Mouse (Mus musculus) midbrain, embryonic 15.5 days (tissue): Measurements from ENCODE around the gene Gprc5a. TPM values are rescaled to one million over a fixed set of nuclear protein-coding genes. Genes with fewer than 3 reads are reported as not detected.

Source experiments
- ATAC-seq: fragments of 200-750 bp; cut with Nextera tagmentation; replicated peaks from 2 replicates; pipeline ENCODE4 v1.8.0; 2017; ENCODE audit warnings: moderate TSS enrichment
- H3K27ac ChIP-seq: fragments of 300-500 bp; sonication (generic); 2 replicates; pipeline ENCODE4 v1.5.1; 2015; ENCODE audit warnings: mild to moderate bottlenecking, inconsistent platforms
- H3K27me3 ChIP-seq: fragments of 300-500 bp; sonication (generic); replicated peaks from 2 replicates; pipeline ENCODE4 v1.6.1; 2015; ENCODE audit warnings: inconsistent platforms
- H3K36me3 ChIP-seq: fragments of 300-500 bp; sonication (generic); replicated peaks from 2 replicates; pipeline ENCODE4 v1.6.1; 2015; ENCODE audit warnings: inconsistent platforms
- H3K4me1 ChIP-seq: fragments of 300-500 bp; sonication (generic); 2 replicates; pipeline ENCODE4 v1.6.1; 2015; ENCODE audit warnings: inconsistent platforms
- H3K4me2 ChIP-seq: fragments of 300-500 bp; sonication (generic); 2 replicates; pipeline ENCODE4 v1.6.1; 2015; ENCODE audit warnings: inconsistent platforms, mild to moderate bottlenecking, moderate library complexity
- H3K4me3 ChIP-seq: fragments of 300-500 bp; sonication (generic); 2 replicates; pipeline ENCODE4 v1.5.1; 2015; ENCODE audit warnings: mild to moderate bottlenecking, inconsistent platforms
- H3K9ac ChIP-seq: fragments of 300-500 bp; sonication (generic); 2 replicates; pipeline ENCODE4 v1.6.1; 2015; ENCODE audit warnings: mild to moderate bottlenecking, inconsistent platforms
- H3K9me3 ChIP-seq: fragments of 300-500 bp; sonication (generic); 2 replicates; pipeline ENCODE4 v1.6.1; 2016; ENCODE audit warnings: inconsistent platforms
- WGBS: fragments of 180-500 bp; shearing (Covaris S2); methylation state at CpG from one replicate; pipeline ENCODE4 v1.1.7; 2015; ENCODE audit warnings: mixed read lengths; 5-methylcytosine and 5-hydroxymethylcytosine counted together
- polyA plus RNA-seq: library from polyadenylated mRNA; unstranded; fragments of >200 nt; fragmentation: Nextera tagmentation; extraction: Ambion mirVana; gene quantifications from 2 replicates; pipeline ENCODE4 v1.2.1, GENCODE M21; 2015

The Gprc5a gene
- polyA plus RNA-seq: 0.40 and 0.65 TPM in 2 replicates

DNA sequence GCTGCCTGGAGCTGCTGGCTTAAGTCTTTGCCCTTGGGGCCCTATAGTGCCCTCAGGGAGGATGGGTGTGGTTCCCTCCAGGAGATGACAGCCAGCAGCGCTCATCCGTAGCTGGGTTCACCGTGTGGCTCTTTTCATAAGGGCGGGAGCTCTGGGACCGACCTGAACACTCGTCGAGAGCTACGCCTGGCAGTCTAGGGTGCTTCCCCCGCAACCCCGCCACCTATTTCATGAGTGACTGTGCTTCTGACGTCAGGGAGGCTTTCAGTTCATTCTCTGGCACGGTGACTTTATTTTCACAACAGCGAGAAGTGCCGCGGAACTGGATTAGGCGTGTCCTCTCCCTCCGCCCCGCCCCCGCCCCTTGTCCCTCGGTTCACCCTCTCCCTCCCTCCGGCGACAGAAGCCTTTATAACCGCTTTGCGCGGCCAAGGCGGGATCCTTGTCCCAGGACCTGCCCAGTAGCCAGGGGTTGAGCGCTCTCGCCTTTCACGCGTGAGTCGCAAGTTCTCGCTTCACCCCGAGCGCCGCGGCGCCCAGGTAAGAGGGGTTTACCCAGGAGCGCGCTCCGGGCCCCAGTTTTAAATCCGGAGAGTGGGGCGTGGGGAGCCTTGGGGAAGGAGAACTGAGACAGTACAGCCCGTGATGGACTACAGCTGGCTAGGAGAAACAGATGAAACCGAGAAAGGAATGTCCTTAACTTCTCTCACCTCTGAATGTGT lies at the start of gene Gprc5a:
Gprc5a (plus strand) TSS at position 416 of the 722 bp plus-strand sequence.
- H3K4me3 ChIP-seq: peak within 1 kb of the TSS; percentile 42
- peaks cover 13% of the 10 kb centered on the region for H3K27me3 ChIP-seq
- 1% methylated on average over 44 of the region's 44 CpGs for WGBS
- H3K4me2 ChIP-seq: peak within 1 kb of the TSS; percentile 84
- peak within 1 kb of the TSS; percentile 26; the same call in 1 of the 2 replicates for H3K9ac ChIP-seq
- H3K9me3 ChIP-seq: no peaks in the 10 kb centered on the region
- no peaks in the 10 kb centered on the region for H3K36me3 ChIP-seq
- no peak within 1 kb of the TSS for H3K27ac ChIP-seq
- H3K4me1 ChIP-seq: peaks cover 11% of the 10 kb centered on the region
- ATAC-seq: peak; percentile 42; the same call in 1 of the 2 replicates

DNA sequence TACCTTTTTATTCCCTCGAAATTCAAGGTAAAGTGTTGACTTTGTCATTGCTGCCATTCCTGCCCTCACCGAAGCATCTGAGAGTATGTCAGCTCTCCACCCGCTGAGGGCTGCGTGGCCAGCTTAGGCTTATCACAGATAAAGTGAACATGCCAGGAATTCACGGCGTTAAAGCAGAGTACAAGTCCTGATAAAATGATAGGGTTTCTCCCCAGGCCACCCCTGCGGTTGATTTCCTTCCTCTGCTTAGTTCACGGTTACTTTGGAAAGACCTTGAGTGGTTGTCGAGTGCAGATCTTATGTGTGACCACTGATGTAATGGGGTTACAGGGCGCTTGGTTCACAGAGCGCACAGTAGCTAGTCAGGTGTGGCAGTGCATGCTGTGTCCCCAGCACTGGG lies 48.2 kb upstream of the Gprc5a start:
- 97% methylated on average over 11 of the region's 11 CpGs for WGBS
- no peak for ATAC-seq
- H3K36me3 ChIP-seq: peaks cover 78% of the 10 kb centered on the region

GRCm38 (mm10) chr6:135019564-135019963 lies 45.9 kb upstream of the Gprc5a start:
- H3K4me3 ChIP-seq: no peak overlapping the region
- ATAC-seq: no peak
- no peaks in the 10 kb centered on the region for H3K4me1 ChIP-seq
- H3K36me3 ChIP-seq: peaks cover 89% of the 10 kb centered on the region
- H3K4me2 ChIP-seq: no peak overlapping the region
- H3K9ac ChIP-seq: no peak overlapping the region
- H3K27ac ChIP-seq: no peak overlapping the region
- H3K9me3 ChIP-seq: no peaks in the 10 kb centered on the region
- 86% methylated on average over 10 of the region's 10 CpGs for WGBS
- H3K27me3 ChIP-seq: no peaks in the 10 kb centered on the region

More for the DNA sequence above, 48.2 kb upstream of the Gprc5a start:
- Histone ChIP-seq H3K4me1 (peaks cover 5% of the 10 kb centered on the region), H3K4me3 (no peak overlapping the region), H3K4me2 (no peak overlapping the region), H3K27ac (no peak overlapping the region), H3K27me3 (no peaks in the 10 kb centered on the region), H3K9me3 (no peaks in the 10 kb centered on the region), H3K9ac (no peak overlapping the region)

- H3K9me3 ChIP-seq: no peaks in the 10 kb centered on the region
- H3K4me2 ChIP-seq: no peak overlapping the region
- peaks cover 80% of the 10 kb centered on the region for H3K36me3 ChIP-seq
- H3K4me1 ChIP-seq: no peaks in the 10 kb centered on the region
- ATAC-seq: no peak
- WGBS: 93% methylated on average over 3 of the region's 3 CpGs
- H3K27me3 ChIP-seq: no peaks in the 10 kb centered on the region
- no peak overlapping the region for H3K4me3 ChIP-seq
- no peak overlapping the region for H3K9ac ChIP-seq
- H3K27ac ChIP-seq: no peak overlapping the region
Measured at GRCm38 (mm10) chr6:135021633-135022032, 43.8 kb upstream of the Gprc5a start.

- Histone ChIP-seq H3K9ac (no peak overlapping the region), H3K4me2 (no peak overlapping the region), H3K4me1 (no peaks in the 10 kb centered on the region), H3K27me3 (no peaks in the 10 kb centered on the region), H3K4me3 (no peak overlapping the region), H3K36me3 (peaks cover 63% of the 10 kb centered on the region), H3K9me3 (no peaks in the 10 kb centered on the region), H3K27ac (no peak overlapping the region)
- ATAC-seq: no peak
- 93% methylated on average over 14 of the region's 14 CpGs for WGBS
Measured at GRCm38 (mm10) chr6:135023379-135023778, 42.1 kb upstream of the Gprc5a start.

DNA sequence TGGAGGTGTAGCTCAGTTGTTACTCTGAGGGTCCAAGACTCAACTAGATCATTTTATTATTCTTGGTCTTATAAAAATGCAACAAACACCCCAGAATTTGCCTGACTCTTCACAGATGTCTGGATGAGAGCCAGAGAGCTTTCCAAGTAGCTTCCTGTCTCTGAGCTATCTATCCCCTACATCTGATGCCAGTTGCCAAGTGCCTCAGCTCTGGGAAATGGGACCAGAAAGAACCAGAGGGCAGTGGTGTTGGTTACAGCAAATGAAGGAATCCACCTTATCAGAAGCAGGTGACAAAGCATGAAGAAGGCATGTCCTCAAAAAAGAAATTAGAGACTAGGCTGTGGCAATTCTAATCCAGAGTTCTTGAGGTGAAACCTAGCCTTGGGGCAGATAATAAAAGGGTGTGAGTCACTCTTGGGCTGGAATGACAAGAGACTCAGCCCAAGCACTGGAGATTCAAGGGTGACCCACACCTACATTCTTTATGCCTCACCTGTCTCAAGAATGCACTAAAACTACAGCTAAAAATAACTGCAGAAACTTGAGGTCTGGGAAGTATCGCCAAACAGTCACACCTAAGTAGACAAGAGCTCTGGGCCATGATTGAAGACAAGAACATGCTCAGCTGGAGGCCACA lies 40.5 kb upstream of the Gprc5a start:
- H3K9me3 ChIP-seq: no peaks in the 10 kb centered on the region
- H3K4me2 ChIP-seq: no peak overlapping the region
- H3K4me3 ChIP-seq: no peak overlapping the region
- ATAC-seq: no peak
- no peaks in the 10 kb centered on the region for H3K4me1 ChIP-seq
- H3K27me3 ChIP-seq: no peaks in the 10 kb centered on the region
- WGBS: 91% methylated on average over 1 of the region's 1 CpGs
- no peak overlapping the region for H3K27ac ChIP-seq
- H3K9ac ChIP-seq: no peak overlapping the region
- H3K36me3 ChIP-seq: peaks cover 49% of the 10 kb centered on the region

DNA sequence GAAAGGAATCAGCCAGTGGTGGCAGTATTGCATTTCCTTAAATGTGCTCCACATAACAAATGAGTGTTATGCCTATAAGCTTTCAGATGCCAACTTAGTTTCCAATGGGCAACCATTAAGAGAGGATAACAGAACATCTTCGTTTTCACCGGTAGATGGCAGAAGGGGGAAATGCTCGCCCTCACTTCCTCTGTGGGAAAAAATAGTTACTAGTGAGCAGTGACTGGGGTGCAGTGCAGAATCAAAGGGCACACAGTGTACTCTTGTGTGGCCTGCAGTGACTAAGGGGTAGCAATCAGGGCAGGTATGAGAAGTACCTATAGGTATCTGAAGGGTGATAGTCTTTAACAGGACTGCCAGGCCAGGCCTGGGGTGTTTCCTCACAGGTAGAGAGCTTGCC lies 39.2 kb upstream of the Gprc5a start:
- peak; percentile 76; the same call in 1 of the 2 replicates for ATAC-seq
- peaks cover 36% of the 10 kb centered on the region for H3K36me3 ChIP-seq
- H3K4me3 ChIP-seq: no peak overlapping the region
- 3% methylated on average over 3 of the region's 3 CpGs for WGBS
- no peak overlapping the region for H3K4me2 ChIP-seq
- H3K27ac ChIP-seq: no peak overlapping the region
- H3K9ac ChIP-seq: no peak overlapping the region
- H3K9me3 ChIP-seq: no peaks in the 10 kb centered on the region
- H3K27me3 ChIP-seq: no peaks in the 10 kb centered on the region
- H3K4me1 ChIP-seq: no peaks in the 10 kb centered on the region

DNA sequence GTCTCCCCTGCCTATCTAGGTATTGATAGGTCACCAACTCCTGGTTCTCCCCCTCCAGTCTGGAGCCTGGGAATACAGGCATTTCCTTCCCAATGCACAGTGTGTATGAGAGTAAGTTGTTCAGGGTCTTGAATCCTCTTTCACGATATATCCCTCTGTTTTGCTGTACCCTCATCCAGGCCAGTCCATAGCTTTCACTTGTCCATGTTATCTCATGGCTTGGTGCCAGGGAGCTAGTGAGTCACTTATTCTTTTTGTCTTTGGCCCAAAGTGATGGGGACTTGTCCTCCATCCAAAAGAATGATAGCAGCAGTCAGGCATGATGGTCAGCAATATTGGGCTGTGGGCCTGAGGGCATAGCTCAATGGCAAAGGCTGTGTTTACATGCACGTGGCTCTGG lies 38.7 kb upstream of the Gprc5a start:
- Histone ChIP-seq H3K36me3 (peaks cover 30% of the 10 kb centered on the region), H3K27ac (no peak overlapping the region), H3K4me1 (no peaks in the 10 kb centered on the region), H3K9ac (no peak overlapping the region), H3K27me3 (no peaks in the 10 kb centered on the region), H3K9me3 (no peaks in the 10 kb centered on the region), H3K4me2 (no peak overlapping the region), H3K4me3 (no peak overlapping the region)
- no peak; the same call in 1 of the 2 replicates for ATAC-seq
- WGBS: 85% methylated on average over 2 of the region's 2 CpGs

DNA sequence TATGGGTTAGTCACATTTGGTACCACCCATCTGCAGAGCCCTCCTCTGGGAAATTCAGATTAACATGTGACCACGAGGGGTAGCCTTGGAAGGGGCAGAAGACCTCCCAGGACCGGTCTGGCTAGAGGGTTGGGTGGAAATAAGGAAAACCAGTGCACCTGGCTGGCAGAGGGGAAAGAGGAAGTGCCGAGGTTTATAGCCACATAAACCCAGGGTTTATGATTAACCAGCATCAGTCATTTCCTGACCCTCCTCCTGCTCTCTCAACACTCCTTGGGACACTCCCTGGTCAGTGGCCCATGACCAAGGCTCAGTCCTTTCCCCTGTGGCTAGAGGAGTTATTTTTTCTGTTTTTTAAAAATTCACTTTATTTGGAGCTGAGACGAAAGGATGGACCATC lies 36.2 kb upstream of the Gprc5a start:
- peaks cover 10% of the 10 kb centered on the region; the same call in 1 of the 2 replicates for H3K36me3 ChIP-seq
- no peak overlapping the region for H3K4me2 ChIP-seq
- no peak overlapping the region for H3K27ac ChIP-seq
- no peak overlapping the region for H3K9ac ChIP-seq
- H3K9me3 ChIP-seq: no peaks in the 10 kb centered on the region
- WGBS: 80% methylated on average over 4 of the region's 4 CpGs
- H3K27me3 ChIP-seq: no peaks in the 10 kb centered on the region
- H3K4me1 ChIP-seq: no peaks in the 10 kb centered on the region
- no peak overlapping the region for H3K4me3 ChIP-seq
- no peak for ATAC-seq

- 31% methylated on average over 3 of the region's 3 CpGs for WGBS
- Histone ChIP-seq H3K36me3 (no peaks in the 10 kb centered on the region), H3K9ac (no peak overlapping the region), H3K4me2 (no peak overlapping the region), H3K4me3 (no peak overlapping the region), H3K4me1 (peaks cover 9% of the 10 kb centered on the region), H3K9me3 (no peaks in the 10 kb centered on the region), H3K27ac (no peak overlapping the region), H3K27me3 (no peaks in the 10 kb centered on the region)
- no peak for ATAC-seq
Measured at GRCm38 (mm10) chr6:135038674-135039073, 26.8 kb upstream of the Gprc5a start.

DNA sequence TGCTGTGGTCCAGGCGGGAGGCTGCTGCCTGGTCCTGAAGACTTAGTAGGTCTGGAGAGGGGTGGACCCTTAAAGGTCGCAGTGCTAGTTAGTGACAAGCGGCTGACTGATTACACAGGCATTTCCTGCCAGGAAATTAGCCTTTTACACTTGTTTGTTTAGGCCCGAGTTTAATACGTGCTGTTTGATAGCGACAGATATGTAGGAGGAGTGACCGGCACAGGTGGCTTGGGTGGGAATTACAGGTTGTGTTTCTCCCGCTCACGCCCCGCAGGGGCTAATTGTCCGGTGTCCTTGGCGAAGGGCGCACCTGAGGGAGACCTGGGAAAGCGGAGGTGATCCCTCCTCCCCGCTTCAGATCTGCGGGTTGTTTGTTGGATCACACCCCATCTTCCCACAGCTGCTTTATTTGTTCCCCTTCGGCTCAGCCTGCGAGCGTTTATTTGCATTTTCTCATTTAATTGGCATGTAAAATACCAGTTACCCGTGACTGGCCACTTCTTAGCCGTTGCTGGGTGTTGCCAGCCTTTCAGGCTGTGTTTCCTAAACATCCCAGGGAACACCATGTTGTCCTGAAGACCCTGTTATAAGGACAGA lies 25.1 kb upstream of the Gprc5a start:
- H3K9ac ChIP-seq: no peak overlapping the region
- ATAC-seq: no peak

GRCm38 (mm10) chr6:135041930-135042329 lies 23.5 kb upstream of the Gprc5a start:
- Histone ChIP-seq H3K9me3 (no peaks in the 10 kb centered on the region), H3K36me3 (no peaks in the 10 kb centered on the region), H3K4me3 (no peak overlapping the region), H3K4me2 (no peak overlapping the region), H3K9ac (no peak overlapping the region), H3K27ac (no peak overlapping the region), H3K27me3 (no peaks in the 10 kb centered on the region), H3K4me1 (peaks cover 9% of the 10 kb centered on the region)
- ATAC-seq: no peak
- 39% methylated on average over 3 of the region's 3 CpGs for WGBS

More for the DNA sequence above, 25.1 kb upstream of the Gprc5a start:
- 11% methylated on average over 21 of the region's 21 CpGs for WGBS
- Histone ChIP-seq H3K36me3 (no peaks in the 10 kb centered on the region), H3K4me1 (peaks cover 9% of the 10 kb centered on the region), H3K27me3 (no peaks in the 10 kb centered on the region), H3K9me3 (no peaks in the 10 kb centered on the region), H3K4me2 (peak overlapping the region; percentile 47), H3K4me3 (peak overlapping the region; percentile 16; the same call in 1 of the 2 replicates), H3K27ac (no peak overlapping the region)
